8 mouse cellular contexts compared by ENCODE assay signal in the genomic region with DNA sequence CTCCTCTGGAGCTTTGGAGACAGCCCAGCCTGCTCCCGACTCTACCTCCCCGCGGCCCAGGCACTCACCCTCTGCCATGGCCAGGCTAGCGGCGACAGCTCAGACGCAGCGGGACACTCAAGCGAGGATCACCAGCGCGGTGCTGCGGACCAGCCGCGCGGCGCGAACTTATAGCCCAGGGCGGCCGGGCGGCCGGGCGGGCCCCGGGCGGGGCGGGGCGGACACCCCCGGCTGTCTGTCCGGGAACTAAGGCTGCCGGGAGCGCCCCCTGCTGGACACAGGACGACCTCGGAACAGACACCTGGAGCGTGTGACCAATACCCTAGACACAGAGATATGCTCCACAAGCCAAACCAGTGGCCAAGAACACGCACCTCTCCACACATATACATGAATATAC. TPM values are rescaled to one million over a fixed set of nuclear protein-coding genes. Genes with fewer than 3 reads are reported as not detected.
DNase-seq lines count a peak whose midpoint lies in the region; ATAC-seq and TF ChIP-seq lines count a peak whose summit lies in the region.

A gene (minus strand): TSS at position 214 of the 400 bp plus-strand sequence.

- H3K9ac ChIP-seq in forebrain, embryonic 11.5 days (ENCODE audit: low read length), result peak within 1 kb of the TSS; percentile 50; the same call in 1 of the 2 replicates
- H3K9ac ChIP-seq in heart, embryonic 16.5 days (ENCODE audit: low read length), result peak within 1 kb of the TSS; percentile 88
- H3K9ac ChIP-seq in liver, embryonic 16.5 days (ENCODE audit: low read depth, low read length), result peak within 1 kb of the TSS; percentile 93
- no peak within 1 kb of the TSS for H3K9ac ChIP-seq in neural tube, embryonic 12.5 days
- H3K9ac ChIP-seq in stomach, postnatal 0 days (ENCODE audit: low read length), result peak within 1 kb of the TSS; percentile 77

- no peaks in the 10 kb centered on the region for H3K9me3 ChIP-seq in forebrain, embryonic 11.5 days (ENCODE audit: control insufficient read depth, low read length)
- peaks cover 6% of the 10 kb centered on the region; the same call in 1 of the 2 replicates for H3K9me3 ChIP-seq in heart, embryonic 16.5 days (replicated peaks; ENCODE audit: control insufficient read depth, low read length)
- peaks cover 2% of the 10 kb centered on the region; the same call in 1 of the 2 replicates for H3K9me3 ChIP-seq in liver, embryonic 16.5 days (replicated peaks; ENCODE audit: control insufficient read depth, low read length)
- H3K9me3 ChIP-seq in neural tube, embryonic 12.5 days, result 0 out of 2 replicates have a peak, but pooled peaks cover 4% of the 10 kb centered on the region
- no peaks in the 10 kb centered on the region for H3K9me3 ChIP-seq in stomach, postnatal 0 days (ENCODE audit: control insufficient read depth, low read length)

- no peak for TF ChIP-seq EP300 in stomach, postnatal 0 days (optimal IDR thresholded peaks at IDR 0.05)

- no peak within 1 kb of the TSS for H3K27ac ChIP-seq in forebrain, embryonic 11.5 days (ENCODE audit: low read depth, low read length)
- H3K27ac ChIP-seq in heart, embryonic 16.5 days (ENCODE audit: low read length), result peak within 1 kb of the TSS; percentile 85
- H3K27ac ChIP-seq in liver, embryonic 16.5 days (ENCODE audit: low read length), result peak within 1 kb of the TSS; percentile 79
- no peak within 1 kb of the TSS for H3K27ac ChIP-seq in neural tube, embryonic 12.5 days
- peak within 1 kb of the TSS; percentile 80 for H3K27ac ChIP-seq in stomach, postnatal 0 days (replicated peaks)

- peak; percentile 77 for TF ChIP-seq CTCF in stomach, postnatal 0 days (IDR thresholded peaks at IDR 0.05; ENCODE audit: low read depth)

- peak; percentile 82 for ATAC-seq in CD4-positive, CD25-positive, alpha-beta regulatory T cell, adult 4 months
- ATAC-seq in forebrain, embryonic 11.5 days (replicated peaks; ENCODE audit: low FRiP score), result peak; percentile 67
- ATAC-seq in heart, embryonic 16.5 days (replicated peaks; ENCODE audit: extremely low read depth, insufficient read depth, low FRiP score), result peak; percentile 67
- peak; percentile 69 for ATAC-seq in liver, embryonic 16.5 days (ENCODE audit: low read depth)
- ATAC-seq in neural tube, embryonic 12.5 days (ENCODE audit: low FRiP score, low read depth), result 0 out of 2 replicates have a peak, but pooled peaks have one; percentile 38
- peak; percentile 84 for ATAC-seq in stomach, postnatal 0 days (ENCODE audit: low FRiP score, low TSS enrichment)

- WGBS in forebrain, embryonic 11.5 days, result 4% methylated on average over 31 of the region's 33 CpGs
- under 1% methylated on average over 33 of the region's 33 CpGs for WGBS in heart, embryonic 16.5 days
- WGBS in liver, embryonic 16.5 days (ENCODE audit: insufficient replicate concordance), result under 1% methylated on average over 33 of the region's 33 CpGs
- WGBS in neural tube, embryonic 12.5 days, result 1% methylated on average over 33 of the region's 33 CpGs
- 3% methylated on average over 31 of the region's 33 CpGs for WGBS in stomach, postnatal 0 days

- DNase-seq in c-Kit-positive CD71-negative TER-119-negative erythroid progenitor cells, embryonic 14.5 days (ENCODE audit: low read depth), result peak; percentile 73
- peak; percentile 91 for DNase-seq in forebrain, embryonic 11.5 days (ENCODE audit: low spot score)
- peak; percentile 95 to 99 for DNase-seq in kidney, postnatal 36 days
- peak; percentile 94 for DNase-seq in stomach, postnatal 0 days (ENCODE audit: low spot score)

- peak within 1 kb of the TSS; percentile 69 for H3K4me2 ChIP-seq in forebrain, embryonic 11.5 days (ENCODE audit: low read depth, low read length, severe bottlenecking)
- H3K4me2 ChIP-seq in heart, embryonic 16.5 days (ENCODE audit: low read depth, low read length), result peak within 1 kb of the TSS; percentile 74
- H3K4me2 ChIP-seq in liver, embryonic 16.5 days (ENCODE audit: low read depth, low read length), result peak within 1 kb of the TSS; percentile 61
- peak within 1 kb of the TSS; percentile 64 for H3K4me2 ChIP-seq in neural tube, embryonic 12.5 days (replicated peaks)
- peak within 1 kb of the TSS; percentile 66 for H3K4me2 ChIP-seq in stomach, postnatal 0 days (replicated peaks; ENCODE audit: low read depth)

- no peaks in the 10 kb centered on the region for H3K36me3 ChIP-seq in forebrain, embryonic 11.5 days (ENCODE audit: control insufficient read depth, insufficient read depth, low read length)
- peaks cover 6% of the 10 kb centered on the region; the same call in 1 of the 2 replicates for H3K36me3 ChIP-seq in heart, embryonic 16.5 days (ENCODE audit: control insufficient read depth, insufficient read depth)
- peaks cover 6% of the 10 kb centered on the region for H3K36me3 ChIP-seq in liver, embryonic 16.5 days (ENCODE audit: control insufficient read depth, insufficient read depth)
- 0 out of 2 replicates have a peak, but pooled peaks cover 4% of the 10 kb centered on the region for H3K36me3 ChIP-seq in neural tube, embryonic 12.5 days
- H3K36me3 ChIP-seq in stomach, postnatal 0 days (ENCODE audit: control insufficient read depth, insufficient read depth, low read length), result no peaks in the 10 kb centered on the region

- H3K4me3 ChIP-seq in forebrain, embryonic 11.5 days (ENCODE audit: low read depth, low read length), result peak within 1 kb of the TSS; percentile 28
- H3K4me3 ChIP-seq in heart, embryonic 16.5 days (ENCODE audit: low read length), result peak within 1 kb of the TSS; percentile 70
- peak within 1 kb of the TSS; percentile 85 for H3K4me3 ChIP-seq in liver, embryonic 16.5 days (ENCODE audit: low read depth, low read length)
- peak within 1 kb of the TSS; percentile 31 for H3K4me3 ChIP-seq in neural tube, embryonic 12.5 days
- peak within 1 kb of the TSS; percentile 58 for H3K4me3 ChIP-seq in stomach, postnatal 0 days (ENCODE audit: low read depth, low read length)

- 0 out of 2 replicates have a peak, but pooled peaks cover 3% of the 10 kb centered on the region for H3K27me3 ChIP-seq in forebrain, embryonic 11.5 days (ENCODE audit: control insufficient read depth, insufficient read depth, low read length)
- H3K27me3 ChIP-seq in heart, embryonic 16.5 days (ENCODE audit: control insufficient read depth, insufficient read depth, low read length), result no peaks in the 10 kb centered on the region
- no peaks in the 10 kb centered on the region for H3K27me3 ChIP-seq in liver, embryonic 16.5 days (ENCODE audit: control insufficient read depth, insufficient read depth, low read depth, low read length)
- H3K27me3 ChIP-seq in neural tube, embryonic 12.5 days (replicated peaks), result 0 out of 2 replicates have a peak, but pooled peaks cover 6% of the 10 kb centered on the region
- no peaks in the 10 kb centered on the region for H3K27me3 ChIP-seq in stomach, postnatal 0 days (ENCODE audit: control insufficient read depth, insufficient read depth, low read length)

- H3K4me1 ChIP-seq in forebrain, embryonic 11.5 days (replicated peaks; ENCODE audit: control insufficient read depth, insufficient read depth, low read length), result peaks cover 2% of the 10 kb centered on the region; the same call in 1 of the 2 replicates
- peaks cover 34% of the 10 kb centered on the region for H3K4me1 ChIP-seq in heart, embryonic 16.5 days (ENCODE audit: control insufficient read depth, insufficient read depth, low read length)
- peaks cover 42% of the 10 kb centered on the region for H3K4me1 ChIP-seq in liver, embryonic 16.5 days (ENCODE audit: control insufficient read depth, low read depth, low read length)
- peaks cover 22% of the 10 kb centered on the region for H3K4me1 ChIP-seq in neural tube, embryonic 12.5 days
- peaks cover 7% of the 10 kb centered on the region; the same call in 1 of the 2 replicates for H3K4me1 ChIP-seq in stomach, postnatal 0 days (replicated peaks; ENCODE audit: control insufficient read depth, insufficient read depth)

RNA-seq across cellular contexts. Expression of the gene that starts here (rescaled TPM):
- polyA plus RNA-seq in CD4-positive, CD25-positive, alpha-beta regulatory T cell, adult 4 months (2017; shearing (Covaris generic)), result 1 to 10 TPM; 3.1 to 4.4 TPM
- 4.2 and 4.7 TPM in 2 replicates for polyA plus RNA-seq in forebrain, embryonic 11.5 days (2014; fragmentation: Nextera tagmentation; extraction: Ambion mirVana)
- polyA plus RNA-seq in heart, embryonic 16.5 days (2015; fragmentation: Nextera tagmentation; extraction: Ambion mirVana), result 226 and 256 TPM in 2 replicates
- polyA plus RNA-seq in liver, embryonic 16.5 days (2015; fragmentation: Nextera tagmentation; extraction: Ambion mirVana), result 66.2 and 74.3 TPM in 2 replicates
- polyA plus RNA-seq in neural tube, embryonic 12.5 days (2016; fragmentation: Nextera tagmentation; extraction: Ambion mirVana), result 11.8 and 12.3 TPM in 2 replicates
- 109 and 114 TPM in 2 replicates for polyA plus RNA-seq in stomach, postnatal 0 days (2015; fragmentation: Nextera tagmentation; extraction: Ambion mirVana)

Comparison
In these comparisons a context has a peak if more than half of its experiments do, and no peak if none do; other contexts are left out.
1. H3K27ac ChIP-seq: peak in heart, embryonic 16.5 days (single experiment), liver, embryonic 16.5 days (single experiment) and stomach, postnatal 0 days (single experiment); none in forebrain, embryonic 11.5 days (single experiment) and neural tube, embryonic 12.5 days (single experiment).
2. H3K4me3 ChIP-seq: peak in every context shown above with its lines; median percentile 85 in liver, embryonic 16.5 days; 70 in heart, embryonic 16.5 days; 58 in stomach, postnatal 0 days; 31 in neural tube, embryonic 12.5 days; 28 in forebrain, embryonic 11.5 days.
3. Peak in every context shown above with its lines, with median percentiles within 50 percentile points of each other: ATAC-seq, DNase-seq and H3K4me2 ChIP-seq.